Mouse (Mus musculus): ENCODE results near the gene Trmt1.

- TF ChIP-seq POLR2A (IDR thresholded peaks at IDR 0.05; ENCODE audit: low read depth, low read length) = no peak; the same call in 1 of the 2 replicates
- no peak for TF ChIP-seq SIN3A (IDR thresholded peaks at IDR 0.05; ENCODE audit: low read length)
- no peak for TF ChIP-seq CTCF (conservative IDR thresholded peaks at IDR 0.05 in 1 of 2, IDR thresholded peaks at IDR 0.05 in 1 of 2; ENCODE audit: low read depth in 2 of 2, low read length in 2 of 2)
Measured at GRCm38 (mm10) chr8:84706610-84707266, 20.6 kb downstream of the Trmt1 start.
